In genomic region chr2:30343601-30344137, GRCm38 (mm10) we compare ENCODE assay signal across 8 mouse cellular contexts. TPM values are rescaled to one million over a fixed set of nuclear protein-coding genes. Genes with fewer than 3 reads are reported as not detected.
A peak's percentile ranks its signal among the peaks of the same experiment; 100 is the strongest.
DNase-seq lines count a peak whose midpoint lies in the region; ATAC-seq and TF ChIP-seq lines count a peak whose summit lies in the region.

No protein-coding gene starts in this region.

- WGBS in heart, embryonic 11.5 days (ENCODE audit: insufficient replicate concordance), result 72% methylated on average over 14 of the region's 14 CpGs
- 71% methylated on average over 14 of the region's 14 CpGs for WGBS in midbrain, postnatal 0 days
- WGBS in neural tube, embryonic 15.5 days, result 68% methylated on average over 14 of the region's 14 CpGs

- DNase-seq in gastrocnemius, adult 2 months, result no peak
- DNase-seq in gastrocnemius, postnatal 25 days, result no peak
- peak; percentile 51 for DNase-seq in ovary, postnatal 36 days (ENCODE audit: low spot score)
- DNase-seq in ovary, postnatal 10 days (ENCODE audit: low spot score), result no peak
- peak; percentile 17 for DNase-seq in midbrain, postnatal 0 days (ENCODE audit: low spot score)
- DNase-seq in urinary bladder, postnatal 10 days (ENCODE audit: low spot score), result no peak

- no peaks in the 10 kb centered on the region for H3K4me1 ChIP-seq in heart, embryonic 11.5 days (ENCODE audit: control insufficient read depth, insufficient read depth, low read length)
- H3K4me1 ChIP-seq in midbrain, postnatal 0 days (ENCODE audit: insufficient read depth, low read length), result no peaks in the 10 kb centered on the region
- no peaks in the 10 kb centered on the region for H3K4me1 ChIP-seq in neural tube, embryonic 15.5 days

- H3K36me3 ChIP-seq in heart, embryonic 11.5 days (ENCODE audit: control insufficient read depth, insufficient read depth, low read length), result peaks cover 48% of the 10 kb centered on the region
- H3K36me3 ChIP-seq in midbrain, postnatal 0 days (ENCODE audit: insufficient read depth, low read length), result peaks cover 87% of the 10 kb centered on the region
- H3K36me3 ChIP-seq in neural tube, embryonic 15.5 days, result peaks cover 99% of the 10 kb centered on the region

- ATAC-seq in heart, embryonic 11.5 days (replicated peaks; ENCODE audit: insufficient number of reproducible peaks, low FRiP score, low TSS enrichment), result no peak
- no peak for ATAC-seq in midbrain, postnatal 0 days (ENCODE audit: low FRiP score)
- no peak for ATAC-seq in neural tube, embryonic 15.5 days (ENCODE audit: low FRiP score)

- H3K9ac ChIP-seq in heart, embryonic 11.5 days (ENCODE audit: low read depth, low read length), result no peak overlapping the region
- no peak overlapping the region for H3K9ac ChIP-seq in midbrain, postnatal 0 days (replicated peaks; ENCODE audit: low read length, poor library complexity, severe bottlenecking)
- no peak overlapping the region for H3K9ac ChIP-seq in neural tube, embryonic 15.5 days (replicated peaks)

- no peaks in the 10 kb centered on the region for H3K9me3 ChIP-seq in heart, embryonic 11.5 days (replicated peaks; ENCODE audit: control insufficient read depth, low read length)
- no peaks in the 10 kb centered on the region for H3K9me3 ChIP-seq in midbrain, postnatal 0 days (ENCODE audit: low read length)
- no peaks in the 10 kb centered on the region for H3K9me3 ChIP-seq in neural tube, embryonic 15.5 days (replicated peaks)

- peak overlapping the region; percentile 16; the same call in 1 of the 2 replicates for H3K27ac ChIP-seq in gastrocnemius, adult 2 months
- H3K27ac ChIP-seq in heart, embryonic 11.5 days (ENCODE audit: low read depth, low read length), result 0 out of 2 replicates have a peak overlapping the region, but pooled peaks have one; percentile 3
- peak overlapping the region; percentile 38; the same call in 1 of the 2 replicates for H3K27ac ChIP-seq in midbrain, postnatal 0 days (ENCODE audit: low read depth, low read length)
- no peak overlapping the region for H3K27ac ChIP-seq in neural tube, embryonic 15.5 days (replicated peaks)

- H3K4me3 ChIP-seq in gastrocnemius, adult 2 months, result no peak overlapping the region
- H3K4me3 ChIP-seq in heart, embryonic 11.5 days (ENCODE audit: low read depth, low read length), result no peak overlapping the region
- H3K4me3 ChIP-seq in midbrain, postnatal 0 days (ENCODE audit: low read depth, low read length), result no peak overlapping the region
- no peak overlapping the region for H3K4me3 ChIP-seq in neural tube, embryonic 15.5 days (replicated peaks)

- TF ChIP-seq CTCF in gastrocnemius, adult 2 months (IDR thresholded peaks at IDR 0.05), result no peak
- TF ChIP-seq CTCF in midbrain, postnatal 0 days (IDR thresholded peaks at IDR 0.05), result peak; percentile 29

- no peaks in the 10 kb centered on the region for H3K27me3 ChIP-seq in heart, embryonic 11.5 days (ENCODE audit: control insufficient read depth, insufficient read depth, low read length)
- H3K27me3 ChIP-seq in midbrain, postnatal 0 days (ENCODE audit: insufficient read depth, low read length), result no peaks in the 10 kb centered on the region
- H3K27me3 ChIP-seq in neural tube, embryonic 15.5 days (replicated peaks), result no peaks in the 10 kb centered on the region

- intact Hi-C loops in gastrocnemius, adult 2 months (cut with DNase I), result no loop called here

- H3K4me2 ChIP-seq in heart, embryonic 11.5 days, result no peak overlapping the region
- no peak overlapping the region for H3K4me2 ChIP-seq in midbrain, postnatal 0 days (ENCODE audit: low read depth, low read length, poor library complexity, severe bottlenecking)
- H3K4me2 ChIP-seq in neural tube, embryonic 15.5 days, result no peak overlapping the region

RNA-seq across cellular contexts. Expression of gene Sh3glb2, which starts 15.5 kb away (rescaled TPM):
- 10 to 100 TPM; 12.7 to 18.8 TPM for total RNA-seq in gastrocnemius, adult 2 months (2021)
- 10 to 100 TPM; 16.2 to 21.2 TPM for total RNA-seq in gastrocnemius, postnatal 25 days (2021)
- polyA plus RNA-seq in heart, embryonic 11.5 days (2014; fragmentation: Nextera tagmentation; extraction: Ambion mirVana), result 78.8 and 80.2 TPM in 2 replicates
- 375 and 403 TPM in 2 replicates for total RNA-seq in midbrain, postnatal 0 days (2014; rRNA removed)
- 185 and 199 TPM in 2 replicates for polyA plus RNA-seq in midbrain, postnatal 0 days (2015; fragmentation: Nextera tagmentation; extraction: Ambion mirVana)
- 174 and 200 TPM in 2 replicates for polyA plus RNA-seq in neural tube, embryonic 15.5 days (2015; fragmentation: Nextera tagmentation; extraction: Ambion mirVana)

RNA-seq across cellular contexts. Expression of gene Miga2, which starts 20.4 kb away (rescaled TPM):
- 10 to 100 TPM; 15.5 to 39.0 TPM for total RNA-seq in gastrocnemius, adult 2 months (2021)
- total RNA-seq in gastrocnemius, postnatal 25 days (2021), result 10 to 100 TPM; 22.8 to 23.8 TPM
- 22.2 and 22.9 TPM in 2 replicates for polyA plus RNA-seq in heart, embryonic 11.5 days (2014; fragmentation: Nextera tagmentation; extraction: Ambion mirVana)
- 64.2 and 72.3 TPM in 2 replicates for total RNA-seq in midbrain, postnatal 0 days (2014; rRNA removed)
- polyA plus RNA-seq in midbrain, postnatal 0 days (2015; fragmentation: Nextera tagmentation; extraction: Ambion mirVana), result 28.7 and 34.8 TPM in 2 replicates
- polyA plus RNA-seq in neural tube, embryonic 15.5 days (2015; fragmentation: Nextera tagmentation; extraction: Ambion mirVana), result 32.7 and 35.8 TPM in 2 replicates

RNA-seq across cellular contexts. Expression of gene Dolpp1, which starts 48.4 kb away (rescaled TPM):
- 1 to 10 TPM; 5.3 to 6.1 TPM for total RNA-seq in gastrocnemius, adult 2 months (2021)
- total RNA-seq in gastrocnemius, postnatal 25 days (2021), result 1 to 10 TPM; 5.2 to 6.8 TPM
- 19.5 and 21.3 TPM in 2 replicates for polyA plus RNA-seq in heart, embryonic 11.5 days (2014; fragmentation: Nextera tagmentation; extraction: Ambion mirVana)
- total RNA-seq in midbrain, postnatal 0 days (2014; rRNA removed), result 96.2 and 103 TPM in 2 replicates
- 56.6 and 59.7 TPM in 2 replicates for polyA plus RNA-seq in midbrain, postnatal 0 days (2015; fragmentation: Nextera tagmentation; extraction: Ambion mirVana)
- polyA plus RNA-seq in neural tube, embryonic 15.5 days (2015; fragmentation: Nextera tagmentation; extraction: Ambion mirVana), result 59.0 and 63.2 TPM in 2 replicates

RNA-seq across cellular contexts. Expression of gene Nup188, which starts 57.5 kb away (rescaled TPM):
- total RNA-seq in gastrocnemius, adult 2 months (2021), result 1 to 10 TPM; 8.4 to 9.9 TPM
- total RNA-seq in gastrocnemius, postnatal 25 days (2021), result 1 to 10 TPM; 7.8 to 9.9 TPM
- polyA plus RNA-seq in heart, embryonic 11.5 days (2014; fragmentation: Nextera tagmentation; extraction: Ambion mirVana), result 34.2 and 37.4 TPM in 2 replicates
- 29.5 and 33.4 TPM in 2 replicates for total RNA-seq in midbrain, postnatal 0 days (2014; rRNA removed)
- polyA plus RNA-seq in midbrain, postnatal 0 days (2015; fragmentation: Nextera tagmentation; extraction: Ambion mirVana), result 12.2 and 15.7 TPM in 2 replicates
- polyA plus RNA-seq in neural tube, embryonic 15.5 days (2015; fragmentation: Nextera tagmentation; extraction: Ambion mirVana), result 15.4 and 22.2 TPM in 2 replicates

RNA-seq across cellular contexts. Expression of gene Dolk, which starts 57.5 kb away (rescaled TPM):
- total RNA-seq in gastrocnemius, adult 2 months (2021), result 10 to 100 TPM; 20.2 to 21.0 TPM
- 10 to 100 TPM; 18.2 to 20.0 TPM for total RNA-seq in gastrocnemius, postnatal 25 days (2021)
- 26.6 and 27.7 TPM in 2 replicates for polyA plus RNA-seq in heart, embryonic 11.5 days (2014; fragmentation: Nextera tagmentation; extraction: Ambion mirVana)
- 35.4 and 44.7 TPM in 2 replicates for total RNA-seq in midbrain, postnatal 0 days (2014; rRNA removed)
- 38.7 and 42.9 TPM in 2 replicates for polyA plus RNA-seq in midbrain, postnatal 0 days (2015; fragmentation: Nextera tagmentation; extraction: Ambion mirVana)
- polyA plus RNA-seq in neural tube, embryonic 15.5 days (2015; fragmentation: Nextera tagmentation; extraction: Ambion mirVana), result 37.4 and 38.5 TPM in 2 replicates

Comparison
In these comparisons a context has a peak if more than half of its experiments do, and no peak if none do; other contexts are left out.
1. DNase-seq: peak in ovary, postnatal 36 days (single experiment) and midbrain, postnatal 0 days (single experiment); none in gastrocnemius, adult 2 months (single experiment), gastrocnemius, postnatal 25 days (single experiment), ovary, postnatal 10 days (single experiment) and urinary bladder, postnatal 10 days (single experiment).
2. RNA of gene Sh3glb2, which starts 15.5 kb away (total RNA-seq): 375 to 403 TPM in midbrain, postnatal 0 days; 16.2 to 21.2 TPM in gastrocnemius, postnatal 25 days and 12.7 to 18.8 TPM in gastrocnemius, adult 2 months; every median in the first group is over 10 times any median in the second.
3. RNA of gene Dolpp1, which starts 48.4 kb away (total RNA-seq): 96.2 to 103 TPM in midbrain, postnatal 0 days; 5.2 to 6.8 TPM in gastrocnemius, postnatal 25 days and 5.3 to 6.1 TPM in gastrocnemius, adult 2 months; every median in the first group is over 10 times any median in the second.